Mouse (Mus musculus): ENCODE results near the gene Utrn.

DNA sequence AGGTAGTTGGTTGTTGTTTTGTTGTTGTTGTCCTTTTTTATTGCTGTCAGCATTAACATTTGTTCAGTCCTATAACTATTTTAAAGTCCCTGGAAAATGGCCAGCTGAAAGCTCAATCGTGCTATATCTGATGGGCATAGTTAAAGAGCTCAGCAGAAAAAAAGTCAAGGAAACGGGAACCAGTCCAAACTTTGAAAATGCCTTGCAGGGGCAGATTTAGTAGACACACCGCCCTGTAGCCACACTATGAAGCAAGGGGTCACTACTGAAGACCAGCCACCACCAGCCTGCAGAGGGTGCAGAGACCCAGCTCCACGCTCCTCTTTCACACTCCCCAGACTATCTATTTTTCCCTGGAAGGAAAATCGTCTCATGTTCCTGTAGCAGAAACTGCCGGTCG lies 167.5 kb downstream of the Utrn start:
- TF ChIP-seq CTCF (IDR thresholded peaks at IDR 0.05; ENCODE audit: control insufficient read depth, insufficient read depth, low read length) = no peak
- no peak for TF ChIP-seq POLR2A (IDR thresholded peaks at IDR 0.05; ENCODE audit: borderline replicate concordance, control insufficient read depth, low read depth, low read length)
